Mouse (Mus musculus): ENCODE measurements at regions not wholly inside any gene's neighbourhood (a gene's known extent, or its start where the extent isn't known, plus 50 kb on each side); places are given as distances from the start of the nearest gene placed in this dataset.

DNA sequence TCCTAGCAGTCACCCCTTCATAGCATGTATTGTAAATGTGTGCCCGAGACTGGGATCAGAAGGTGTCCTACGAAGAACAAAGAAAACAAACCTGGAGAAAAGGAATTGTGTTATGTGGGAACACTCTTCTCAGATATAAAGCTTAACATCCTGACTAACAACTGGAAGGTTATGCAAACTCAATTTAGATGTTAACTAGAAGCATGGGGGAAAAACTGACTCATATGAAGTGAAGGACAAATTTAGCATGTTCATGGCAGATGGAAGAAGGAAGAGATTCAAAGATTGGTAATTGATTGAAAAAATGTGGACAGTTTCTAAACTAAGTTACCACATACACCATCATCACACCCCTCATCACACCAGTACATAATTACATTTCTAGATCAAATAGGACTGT, 1307.1 kb upstream of the Gm7489 start:
- TF ChIP-seq POLR2A (IDR thresholded peaks at IDR 0.05; ENCODE audit: extremely low read depth, insufficient read depth, low read length) (no peak), CTCF (IDR thresholded peaks at IDR 0.05; ENCODE audit: extremely low read depth, insufficient read depth, low read length) (no peak)
